Comparison of ENCODE assay signal across 19 mouse cellular contexts in genomic region chr2:167842993-167843392, GRCm38 (mm10).
DNase-seq lines count a peak whose midpoint lies in the region; ATAC-seq and TF ChIP-seq lines count a peak whose summit lies in the region.
"Had no signal": no experiment of that assay in that cellular context is flagged by ENCODE, and none has a peak within 500 bp of the region (broad histone marks: within the 10 kb centered on the region; RNA-seq: fewer than 3 reads in every experiment).

No protein-coding gene starts in this region.

- H3K9ac ChIP-seq in heart, embryonic 14.5 days (ENCODE audit: low read length): 0 out of 2 replicates have a peak overlapping the region, but pooled peaks have one; percentile 8
- H3K9ac ChIP-seq in liver, embryonic 16.5 days (ENCODE audit: low read depth, low read length): no peak overlapping the region
- H3K9ac ChIP-seq in liver, embryonic 12.5 days: no peak overlapping the region
- no peak overlapping the region for H3K9ac ChIP-seq in forebrain, embryonic 13.5 days
- H3K9ac ChIP-seq: forebrain, embryonic 12.5 days; forebrain, postnatal 0 days; hindbrain, embryonic 15.5 days had no signal

- POLR2A ChIA-PET in Patski (lab: Charles Lee): no interaction called here

- 0 out of 4 replicates have a peak overlapping the region, but pooled peaks of 1 of the 2 experiments have one; percentile 11 for H3K27ac ChIP-seq in heart, embryonic 14.5 days (replicated peaks in 1 of 2; ENCODE audit: control insufficient read depth in 1 of 2, insufficient read depth in 1 of 2, low read depth in 2 of 2, low read length in 2 of 2)
- H3K27ac ChIP-seq in liver, embryonic 16.5 days (ENCODE audit: low read length): no peak overlapping the region
- no peak overlapping the region for H3K27ac ChIP-seq in liver, embryonic 12.5 days
- H3K27ac ChIP-seq in forebrain, embryonic 13.5 days: no peak overlapping the region
- H3K27ac ChIP-seq: forebrain, embryonic 12.5 days; hindbrain, embryonic 15.5 days had no signal

- ATAC-seq in heart, embryonic 14.5 days (ENCODE audit: insufficient number of reproducible peaks, insufficient read depth, low FRiP score, low read depth): no peak
- peak; percentile 25; the same call in 1 of the 2 replicates for ATAC-seq in liver, embryonic 16.5 days (ENCODE audit: low read depth)
- no peak for ATAC-seq in liver, embryonic 12.5 days
- ATAC-seq in Patski: peak; percentile 38
- no peak for ATAC-seq in forebrain, embryonic 13.5 days
- ATAC-seq: activated CD4-positive, CD25-positive, alpha-beta regulatory T cell, adult 4 months; forebrain, postnatal 0 days; intestine, postnatal 0 days had no signal

- TF ChIP-seq CTCF in Patski (IDR thresholded peaks at IDR 0.05): no peak

- H3K27me3 ChIP-seq in heart, embryonic 14.5 days (ENCODE audit: control insufficient read depth, insufficient read depth, low read length): no peaks in the 10 kb centered on the region
- no peaks in the 10 kb centered on the region for H3K27me3 ChIP-seq in liver, embryonic 16.5 days (ENCODE audit: control insufficient read depth, insufficient read depth, low read depth, low read length)
- peaks cover 40% of the 10 kb centered on the region for H3K27me3 ChIP-seq in liver, embryonic 12.5 days (replicated peaks)
- no peaks in the 10 kb centered on the region for H3K27me3 ChIP-seq in Patski
- H3K27me3 ChIP-seq in forebrain, embryonic 13.5 days: no peaks in the 10 kb centered on the region
- H3K27me3 ChIP-seq: forebrain, embryonic 12.5 days; hindbrain, embryonic 15.5 days had no signal

- in situ Hi-C loops in Patski (cut with MboI; ENCODE audit: low pct_unique_long_range_greater_than_20kb): no loop called here

- peaks cover 32 to 39% of the 10 kb centered on the region in 2 experiments for H3K4me1 ChIP-seq in heart, embryonic 14.5 days (ENCODE audit: control insufficient read depth in 2 of 2, insufficient read depth in 2 of 2, low read length in 2 of 2)
- H3K4me1 ChIP-seq in liver, embryonic 16.5 days (ENCODE audit: control insufficient read depth, low read depth, low read length): peaks cover 45% of the 10 kb centered on the region
- H3K4me1 ChIP-seq in liver, embryonic 12.5 days: peaks cover 56% of the 10 kb centered on the region
- peaks cover 4% of the 10 kb centered on the region; the same call in 1 of the 2 replicates for H3K4me1 ChIP-seq in forebrain, embryonic 13.5 days
- H3K4me1 ChIP-seq: hindbrain, embryonic 15.5 days had no signal

- 59% methylated on average over 2 of the region's 2 CpGs for WGBS in heart, embryonic 14.5 days
- WGBS in liver, embryonic 16.5 days (ENCODE audit: insufficient replicate concordance): 38% methylated on average over 2 of the region's 2 CpGs
- 58% methylated on average over 2 of the region's 2 CpGs for WGBS in liver, embryonic 12.5 days (ENCODE audit: insufficient replicate concordance)
- 91% methylated on average over 2 of the region's 2 CpGs for WGBS in forebrain, embryonic 13.5 days

- peak; percentile 91 for DNase-seq in heart, adult 11 months
- no peak for DNase-seq in heart, postnatal 10 days
- no peak for DNase-seq in heart, postnatal 25 days (ENCODE audit: low spot score)
- no peak for DNase-seq in Patski (ENCODE audit: low read depth, low spot score)
- DNase-seq: adrenal gland, postnatal 14 days; cerebellum, adult 11-12 months; cerebellum, adult 9-10 months; cerebellum, postnatal 25 days; forebrain, postnatal 0 days; gastrocnemius, postnatal 36 days had no signal

- no peak overlapping the region for H3K4me3 ChIP-seq in heart, embryonic 14.5 days (ENCODE audit: control insufficient read depth in 1 of 2, insufficient read depth in 1 of 2, low read depth in 1 of 2, low read length in 2 of 2)
- H3K4me3 ChIP-seq in liver, embryonic 16.5 days (ENCODE audit: low read depth, low read length): no peak overlapping the region
- H3K4me3 ChIP-seq in liver, embryonic 12.5 days: no peak overlapping the region
- H3K4me3 ChIP-seq in forebrain, embryonic 13.5 days: no peak overlapping the region
- H3K4me3 ChIP-seq: embryonic facial prominence, embryonic 13.5 days; forebrain, embryonic 12.5 days; hindbrain, embryonic 15.5 days had no signal

- H3K36me3 ChIP-seq in heart, embryonic 14.5 days (ENCODE audit: control insufficient read depth, insufficient read depth, low read length): no peaks in the 10 kb centered on the region
- H3K36me3 ChIP-seq in liver, embryonic 16.5 days (ENCODE audit: control insufficient read depth, insufficient read depth): no peaks in the 10 kb centered on the region
- no peaks in the 10 kb centered on the region for H3K36me3 ChIP-seq in liver, embryonic 12.5 days
- no peaks in the 10 kb centered on the region for H3K36me3 ChIP-seq in forebrain, embryonic 13.5 days (ENCODE audit: poor library complexity, severe bottlenecking)
- H3K36me3 ChIP-seq: embryonic facial prominence, embryonic 13.5 days; forebrain, embryonic 12.5 days; hindbrain, embryonic 15.5 days had no signal

- CTCF ChIA-PET in Patski (lab: Charles Lee): no interaction called here

- no peak overlapping the region for H3K4me2 ChIP-seq in heart, embryonic 14.5 days (ENCODE audit: low read length)
- H3K4me2 ChIP-seq in liver, embryonic 16.5 days (ENCODE audit: low read depth, low read length): no peak overlapping the region
- H3K4me2 ChIP-seq in liver, embryonic 12.5 days: no peak overlapping the region
- no peak overlapping the region for H3K4me2 ChIP-seq in forebrain, embryonic 13.5 days
- H3K4me2 ChIP-seq: embryonic facial prominence, embryonic 13.5 days; forebrain, embryonic 12.5 days; hindbrain, embryonic 15.5 days had no signal

- intact Hi-C loops in heart, postnatal 10 days (cut with DNase I): no loop called here
- intact Hi-C loops in heart, postnatal 25 days (cut with DNase I): no loop called here

- H3K9me3 ChIP-seq in heart, embryonic 14.5 days (ENCODE audit: control insufficient read depth, low read length): no peaks in the 10 kb centered on the region
- H3K9me3 ChIP-seq in liver, embryonic 16.5 days (replicated peaks; ENCODE audit: control insufficient read depth, low read length): no peaks in the 10 kb centered on the region
- no peaks in the 10 kb centered on the region for H3K9me3 ChIP-seq in liver, embryonic 12.5 days (replicated peaks)
- no peaks in the 10 kb centered on the region for H3K9me3 ChIP-seq in forebrain, embryonic 13.5 days (replicated peaks)
- H3K9me3 ChIP-seq: embryonic facial prominence, embryonic 13.5 days; forebrain, embryonic 12.5 days; hindbrain, embryonic 15.5 days had no signal

Comparison
In these comparisons a context has a peak if more than half of its experiments do, and no peak if none do; other contexts are left out.
1. ATAC-seq: peak in liver, embryonic 16.5 days (single experiment) and Patski (single experiment); none in heart, embryonic 14.5 days (single experiment), liver, embryonic 12.5 days (single experiment) and forebrain, embryonic 13.5 days (single experiment).